Mouse (Mus musculus): ENCODE results near the gene Gpbp1l1. TPM values are rescaled to one million over a fixed set of nuclear protein-coding genes. Genes with fewer than 3 reads are reported as not detected.

Gene Gpbp1l1
- polyA plus RNA-seq, 1 experiment: 18.1 TPM

DNA sequence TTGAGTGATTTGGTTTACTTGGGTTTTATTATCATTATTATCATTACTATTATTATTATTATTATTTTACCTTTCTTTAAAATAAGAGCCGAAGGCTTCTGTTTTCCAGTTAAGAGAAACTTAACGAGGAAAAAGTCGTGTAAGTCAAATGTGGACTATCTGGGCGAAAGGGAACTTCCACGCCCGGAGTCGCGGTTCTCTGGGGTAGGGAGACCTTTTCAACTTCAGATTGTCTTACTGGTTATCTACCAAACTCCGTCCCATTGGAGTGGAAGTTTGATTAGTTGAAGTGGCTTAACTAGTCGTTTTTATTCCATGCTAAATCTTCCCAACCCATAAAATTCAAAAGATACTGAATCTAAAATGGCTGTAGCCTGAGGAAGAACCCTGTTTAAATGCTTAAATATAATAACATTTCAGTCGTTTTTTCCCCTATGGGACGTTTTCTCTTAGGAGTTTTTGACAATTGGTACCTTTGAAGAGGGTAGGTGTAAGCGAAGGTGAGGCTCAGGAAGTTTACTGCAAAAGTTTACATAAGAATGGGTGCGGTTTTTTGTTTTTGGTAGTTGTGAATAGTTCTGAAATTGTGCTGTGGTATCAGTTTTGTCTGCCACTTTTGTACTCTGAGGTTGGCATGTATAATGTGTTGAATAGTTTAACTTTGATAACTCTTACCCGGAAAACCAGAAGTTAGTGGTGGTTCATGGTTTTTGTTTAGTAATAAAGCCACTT lies 859 bp downstream of the Gpbp1l1 start:
- H3K36me3 ChIP-seq (ENCODE audit: control insufficient read depth, insufficient read depth): peaks cover 3% of the 10 kb centered on the region
- TF ChIP-seq TCF3 (IDR thresholded peaks at IDR 0.05; ENCODE audit: insufficient read length, low read depth) (no peak), CEBPB (IDR thresholded peaks at IDR 0.05; ENCODE audit: insufficient read depth, poor library complexity, severe bottlenecking) (no peak), SRF (IDR thresholded peaks at IDR 0.05; ENCODE audit: control insufficient read depth, insufficient read length, low read depth) (no peak), TCF12 (IDR thresholded peaks at IDR 0.05; ENCODE audit: insufficient read depth, poor library complexity, severe bottlenecking) (no peak), USF1 (IDR thresholded peaks at IDR 0.05; ENCODE audit: low read depth) (no peak), E2F4 (IDR thresholded peaks at IDR 0.05; ENCODE audit: insufficient read depth) (no peak), MYOG (IDR thresholded peaks at IDR 0.05; ENCODE audit: control insufficient read depth in 1 of 3, insufficient read depth in 1 of 3, insufficient read length in 2 of 3, low read depth in 2 of 3) (no peak)
- H3K27me3 ChIP-seq (ENCODE audit: control insufficient read depth, insufficient read depth, insufficient read length): no peaks in the 10 kb centered on the region
- H3ac ChIP-seq (ENCODE audit: control insufficient read depth, insufficient read length): peak overlapping the region; percentile 46
- H3K4me2 ChIP-seq (ENCODE audit: low read depth): peak overlapping the region; percentile 89
- peaks cover 70% of the 10 kb centered on the region for H3K79me2 ChIP-seq (ENCODE audit: control insufficient read depth, insufficient read depth)
- H3K4me3 ChIP-seq: peak overlapping the region; percentile 66

DNA sequence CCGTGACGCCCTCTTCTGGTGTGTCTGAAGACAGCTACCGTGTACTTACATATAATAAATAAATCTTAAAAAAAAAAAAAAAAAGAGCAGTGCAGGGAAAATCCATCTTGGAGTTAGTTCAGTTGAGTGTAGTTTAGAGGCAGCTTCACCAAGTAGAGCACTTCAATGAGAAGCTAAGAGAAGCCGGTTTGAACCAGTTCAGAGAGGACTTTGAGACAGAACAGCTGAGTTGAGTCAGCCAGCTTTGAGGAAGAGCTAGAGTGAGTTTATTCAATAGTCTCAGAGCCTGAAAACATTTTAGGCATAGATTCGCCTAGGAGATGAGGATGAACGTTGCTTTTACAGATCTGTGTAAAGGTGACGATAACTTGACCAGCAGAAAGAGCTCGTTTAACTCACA lies 38.3 kb downstream of the Gpbp1l1 start:
- no peak overlapping the region for H3ac ChIP-seq (ENCODE audit: control insufficient read depth, insufficient read length)
- H3K4me3 ChIP-seq: no peak overlapping the region
- H3K4me2 ChIP-seq (ENCODE audit: low read depth): no peak overlapping the region
- no peak for TF ChIP-seq POLR2AphosphoS2 (IDR thresholded peaks at IDR 0.05; ENCODE audit: insufficient read length, low read depth)
- no peak for TF ChIP-seq TCF12 (IDR thresholded peaks at IDR 0.05; ENCODE audit: insufficient read depth, poor library complexity, severe bottlenecking)
- no peak for TF ChIP-seq REST (IDR thresholded peaks at IDR 0.05; ENCODE audit: insufficient read depth, insufficient read length)
- TF ChIP-seq E2F4 (IDR thresholded peaks at IDR 0.05; ENCODE audit: insufficient read depth): no peak
- no peak for TF ChIP-seq MYOD1 (IDR thresholded peaks at IDR 0.05; ENCODE audit: control insufficient read depth in 1 of 3, insufficient read length in 2 of 3, low read depth in 2 of 3)
- no peak for TF ChIP-seq SRF (IDR thresholded peaks at IDR 0.05; ENCODE audit: control insufficient read depth, insufficient read length, low read depth)
- no peak for TF ChIP-seq MYOG (IDR thresholded peaks at IDR 0.05; ENCODE audit: control insufficient read depth in 1 of 3, insufficient read depth in 1 of 3, insufficient read length in 2 of 3, low read depth in 2 of 3)
- no peak for TF ChIP-seq CEBPB (IDR thresholded peaks at IDR 0.05; ENCODE audit: insufficient read depth, poor library complexity, severe bottlenecking)
- TF ChIP-seq TCF3 (IDR thresholded peaks at IDR 0.05; ENCODE audit: insufficient read length, low read depth): no peak
- no peak for TF ChIP-seq POLR2A (IDR thresholded peaks at IDR 0.05; ENCODE audit: insufficient read length, low read depth)
- no peak for TF ChIP-seq MAX (IDR thresholded peaks at IDR 0.05; ENCODE audit: low read depth)
- TF ChIP-seq USF1 (IDR thresholded peaks at IDR 0.05; ENCODE audit: low read depth): no peak
- peaks cover 14% of the 10 kb centered on the region for H3K36me3 ChIP-seq (ENCODE audit: control insufficient read depth, insufficient read depth)
- H3K79me2 ChIP-seq (ENCODE audit: control insufficient read depth, insufficient read depth): no peaks in the 10 kb centered on the region
- H3K27me3 ChIP-seq (ENCODE audit: control insufficient read depth, insufficient read depth, insufficient read length): no peaks in the 10 kb centered on the region

DNA sequence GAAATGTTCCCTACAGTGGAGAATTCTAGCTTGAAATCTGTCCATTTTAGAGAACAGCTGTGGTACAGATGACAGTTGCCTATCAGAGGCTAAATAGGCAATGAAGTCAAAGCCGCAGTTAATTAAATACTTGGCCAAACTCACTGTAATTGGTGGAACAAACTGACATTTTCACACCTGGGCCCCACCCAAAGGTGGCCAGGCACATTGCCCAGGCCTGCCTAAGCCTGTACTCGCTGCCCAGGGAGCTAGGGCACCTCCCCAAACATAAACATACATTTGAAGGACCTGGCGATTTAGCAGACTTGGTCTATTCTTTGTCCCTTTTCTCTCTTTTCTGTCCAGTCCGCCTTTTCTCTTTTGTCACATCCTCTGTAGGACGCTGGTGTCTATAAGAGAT lies 38.9 kb downstream of the Gpbp1l1 start, which contains the start of gene Ccdc17:
Gene Ccdc17 (plus strand): TSS at position 276 of the 400 bp plus-strand sequence.
- Histone ChIP-seq H3K4me3 (peak within 1 kb of the TSS; percentile 59), H3K36me3 (ENCODE audit: control insufficient read depth, insufficient read depth) (peaks cover 16% of the 10 kb centered on the region), H3K4me2 (ENCODE audit: low read depth) (peak within 1 kb of the TSS; percentile 84), H3K79me2 (ENCODE audit: control insufficient read depth, insufficient read depth) (no peaks in the 10 kb centered on the region), H3K27me3 (ENCODE audit: control insufficient read depth, insufficient read depth, insufficient read length) (no peaks in the 10 kb centered on the region), H3ac (ENCODE audit: control insufficient read depth, insufficient read length) (peak within 1 kb of the TSS; percentile 5)
- TF ChIP-seq USF1 (IDR thresholded peaks at IDR 0.05; ENCODE audit: low read depth): no peak
- no peak for TF ChIP-seq MYOD1 (IDR thresholded peaks at IDR 0.05; ENCODE audit: control insufficient read depth in 1 of 3, insufficient read length in 2 of 3, low read depth in 2 of 3)
- TF ChIP-seq SRF (IDR thresholded peaks at IDR 0.05; ENCODE audit: control insufficient read depth, insufficient read length, low read depth): no peak
- TF ChIP-seq POLR2A (IDR thresholded peaks at IDR 0.05; ENCODE audit: insufficient read length, low read depth): no peak
- no peak for TF ChIP-seq TCF3 (IDR thresholded peaks at IDR 0.05; ENCODE audit: insufficient read length, low read depth)
- no peak for TF ChIP-seq POLR2AphosphoS2 (IDR thresholded peaks at IDR 0.05; ENCODE audit: insufficient read length, low read depth)
- no peak for TF ChIP-seq REST (IDR thresholded peaks at IDR 0.05; ENCODE audit: insufficient read depth, insufficient read length)
- no peak for TF ChIP-seq E2F4 (IDR thresholded peaks at IDR 0.05; ENCODE audit: insufficient read depth)
- TF ChIP-seq MAX (IDR thresholded peaks at IDR 0.05; ENCODE audit: low read depth): no peak
- no peak for TF ChIP-seq TCF12 (IDR thresholded peaks at IDR 0.05; ENCODE audit: insufficient read depth, poor library complexity, severe bottlenecking)
- TF ChIP-seq CEBPB (IDR thresholded peaks at IDR 0.05; ENCODE audit: insufficient read depth, poor library complexity, severe bottlenecking): no peak
- TF ChIP-seq MYOG (IDR thresholded peaks at IDR 0.05; ENCODE audit: control insufficient read depth in 1 of 3, insufficient read depth in 1 of 3, insufficient read length in 2 of 3, low read depth in 2 of 3): no peak

DNA sequence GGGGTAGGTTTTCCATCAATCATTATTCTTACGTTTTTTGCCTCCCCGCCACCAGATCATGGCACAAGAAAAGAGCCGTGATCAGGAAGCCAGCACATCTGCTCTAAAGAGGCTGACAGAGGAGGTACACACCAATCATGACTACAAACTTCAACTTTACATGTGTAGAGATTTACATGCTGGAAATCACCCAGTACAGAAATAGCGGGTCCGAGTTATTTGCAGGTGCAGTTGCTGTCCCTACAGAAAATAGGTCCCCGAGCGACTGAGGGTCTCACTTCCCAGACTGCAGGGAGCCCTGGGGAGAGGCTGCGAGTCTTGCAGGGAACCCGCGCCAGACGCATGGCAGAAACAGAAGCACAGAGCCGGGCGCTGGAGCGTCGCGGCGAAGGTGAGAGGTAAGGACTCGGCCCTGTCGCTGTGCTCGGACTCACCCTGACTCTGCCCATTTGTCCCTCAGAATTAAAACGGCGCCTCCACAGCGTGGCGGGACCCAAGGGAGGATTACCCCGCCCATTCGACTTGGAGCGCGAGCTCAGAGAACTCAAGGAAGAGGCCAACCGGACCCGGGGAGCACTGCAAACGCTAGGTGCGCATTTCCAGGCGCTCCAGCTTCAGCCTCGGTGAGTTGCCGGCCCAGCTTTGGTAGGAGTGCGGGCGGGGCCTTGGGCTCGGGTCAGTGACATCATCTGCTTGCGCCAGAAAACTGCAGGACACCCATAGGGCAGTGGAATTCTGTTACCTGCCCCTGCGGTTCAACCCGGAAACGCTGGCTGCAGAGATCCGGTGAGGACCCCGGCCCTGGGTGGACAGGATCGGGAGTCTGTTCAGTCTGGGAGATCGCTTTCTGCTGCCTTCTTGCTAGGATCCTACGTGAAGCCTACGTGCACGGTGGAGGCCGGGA lies 39.8 kb downstream of the Gpbp1l1 start:
- Histone ChIP-seq H3ac (ENCODE audit: control insufficient read depth, insufficient read length) (peak overlapping the region; percentile 5), H3K4me3 (peak overlapping the region; percentile 59), H3K27me3 (ENCODE audit: control insufficient read depth, insufficient read depth, insufficient read length) (no peaks in the 10 kb centered on the region), H3K4me2 (ENCODE audit: low read depth) (peak overlapping the region; percentile 84), H3K79me2 (ENCODE audit: control insufficient read depth, insufficient read depth) (no peaks in the 10 kb centered on the region), H3K36me3 (ENCODE audit: control insufficient read depth, insufficient read depth) (peaks cover 25% of the 10 kb centered on the region)
- TF ChIP-seq POLR2A (IDR thresholded peaks at IDR 0.05; ENCODE audit: insufficient read length, low read depth) (peak; percentile 59), MYOG (IDR thresholded peaks at IDR 0.05; ENCODE audit: control insufficient read depth in 1 of 3, insufficient read depth in 1 of 3, insufficient read length in 2 of 3, low read depth in 2 of 3) (peak in 1 of 3 experiments; percentile 9), POLR2AphosphoS2 (IDR thresholded peaks at IDR 0.05; ENCODE audit: insufficient read length, low read depth) (peak; percentile 70), CEBPB (IDR thresholded peaks at IDR 0.05; ENCODE audit: insufficient read depth, poor library complexity, severe bottlenecking) (no peak)

Measured in myocyte (in vitro differentiated cells).